Mouse (Mus musculus): ENCODE data around the gene Cacna2d1. TPM values are rescaled to one million over a fixed set of nuclear protein-coding genes. Genes with fewer than 3 reads are reported as not detected.

Gene Cacna2d1
- polyA plus RNA-seq, 1 experiment from 2014 or later: 22.9 TPM

DNA sequence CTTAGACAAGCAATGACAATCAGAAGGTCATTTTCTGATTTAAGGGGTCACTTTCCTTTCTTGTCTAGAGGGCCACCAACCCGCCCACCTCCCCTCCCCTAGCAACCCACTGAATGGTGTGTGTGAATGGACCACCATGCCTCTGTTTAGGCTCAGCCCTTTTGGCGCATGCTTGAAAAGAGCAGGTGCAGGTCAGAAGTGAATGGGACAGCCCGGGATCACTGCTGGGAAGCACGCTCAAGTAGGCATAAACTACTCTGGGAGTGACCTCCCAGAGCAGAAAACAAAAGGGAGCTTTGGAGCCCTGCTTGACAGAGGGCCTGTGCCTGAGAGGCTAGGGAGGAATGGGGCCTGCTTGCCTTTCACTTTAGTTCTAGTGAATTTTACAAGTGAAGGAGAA, 51.4 kb downstream of the Cacna2d1 start:
- no peaks in the 10 kb centered on the region for H3K36me3 ChIP-seq
- H3K4me3 ChIP-seq: no peak overlapping the region
- no peaks in the 10 kb centered on the region for H3K9me3 ChIP-seq
- ATAC-seq (ENCODE audit: low FRiP score, low read depth): no peak
- H3K4me2 ChIP-seq (replicated peaks): no peak overlapping the region
- H3K27ac ChIP-seq: no peak overlapping the region
- H3K9ac ChIP-seq: no peak overlapping the region
- 47% methylated on average over 4 of the region's 4 CpGs for WGBS
- peaks cover 13% of the 10 kb centered on the region for H3K4me1 ChIP-seq
- H3K27me3 ChIP-seq: no peaks in the 10 kb centered on the region

DNA sequence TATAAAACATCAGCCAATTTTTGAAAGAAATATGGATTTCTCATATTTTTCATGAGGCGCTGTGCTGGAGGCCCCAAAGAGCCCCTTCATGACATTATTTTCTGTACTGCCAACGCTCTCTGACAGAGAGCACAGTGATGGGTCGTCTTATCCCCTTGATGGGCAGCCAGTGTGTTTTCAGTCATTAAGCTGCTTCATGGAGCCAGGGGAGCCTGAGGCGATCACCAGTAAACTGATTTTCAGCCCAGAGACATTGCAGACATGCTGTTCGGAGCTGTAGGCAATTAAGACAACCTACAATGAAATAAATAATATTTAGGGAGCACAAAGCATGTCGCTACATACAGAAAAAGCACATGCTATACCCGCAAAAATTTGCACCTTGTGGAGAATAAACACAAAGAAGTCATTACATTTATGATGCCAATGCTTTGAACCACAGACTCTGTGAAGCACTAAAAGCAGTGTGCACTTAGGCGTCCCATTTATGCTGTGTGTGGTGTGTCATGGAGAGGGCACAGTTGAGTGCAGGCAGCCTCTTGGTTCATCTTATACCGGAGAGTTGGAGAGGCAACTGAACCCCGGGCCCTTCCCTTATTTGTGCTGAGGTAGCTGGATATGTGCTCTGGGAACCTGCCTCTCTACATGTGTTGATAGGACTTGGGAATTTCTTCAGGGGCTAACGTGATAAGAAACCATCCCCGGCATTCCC, 57.1 kb downstream of the Cacna2d1 start:
- no peak overlapping the region for H3K27ac ChIP-seq
- H3K36me3 ChIP-seq: no peaks in the 10 kb centered on the region
- no peak for ATAC-seq (ENCODE audit: low FRiP score, low read depth)
- no peaks in the 10 kb centered on the region for H3K4me1 ChIP-seq
- no peak overlapping the region for H3K9ac ChIP-seq
- WGBS: 64% methylated on average over 12 of the region's 12 CpGs
- no peaks in the 10 kb centered on the region for H3K9me3 ChIP-seq
- no peak overlapping the region for H3K4me2 ChIP-seq (replicated peaks)
- no peaks in the 10 kb centered on the region for H3K27me3 ChIP-seq
- H3K4me3 ChIP-seq: no peak overlapping the region

DNA sequence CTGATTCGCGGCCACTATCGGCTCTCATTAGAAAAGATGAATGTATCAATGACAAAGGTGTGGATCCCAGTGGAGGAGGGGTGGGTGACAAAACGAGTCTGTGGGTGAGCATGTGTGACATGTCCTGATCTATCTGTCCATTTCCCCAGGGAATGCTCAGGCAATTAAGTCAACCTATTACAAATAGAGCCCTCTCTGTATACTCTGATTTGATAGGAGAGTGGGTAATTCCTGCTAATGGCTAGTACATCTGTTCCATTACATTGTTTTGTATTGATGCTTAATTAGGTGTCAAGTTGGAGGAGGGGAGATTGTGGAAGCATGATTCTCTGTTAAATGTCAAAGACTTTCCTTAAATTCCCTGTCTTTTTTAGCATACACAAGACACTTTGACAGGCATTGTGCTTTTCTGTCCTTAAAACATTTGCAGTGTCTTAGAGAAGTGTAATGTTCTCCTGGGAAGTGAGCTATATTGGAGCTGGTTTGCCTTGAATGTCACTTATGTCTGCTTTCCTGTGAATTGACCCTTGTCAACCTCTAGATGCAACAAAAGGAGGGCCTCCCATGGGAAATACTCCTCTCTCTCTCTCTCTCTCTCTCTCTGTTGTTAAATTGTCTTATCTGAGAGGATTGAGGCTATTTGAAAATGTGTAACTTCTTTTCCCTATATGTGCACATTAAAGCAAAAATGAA, 58.9 kb downstream of the Cacna2d1 start:
- Histone ChIP-seq H3K27ac (no peak overlapping the region), H3K9ac (no peak overlapping the region), H3K4me1 (no peaks in the 10 kb centered on the region), H3K27me3 (no peaks in the 10 kb centered on the region), H3K4me2 (replicated peaks) (no peak overlapping the region), H3K36me3 (no peaks in the 10 kb centered on the region), H3K4me3 (no peak overlapping the region), H3K9me3 (no peaks in the 10 kb centered on the region)
- ATAC-seq (ENCODE audit: low FRiP score, low read depth): no peak
- 69% methylated on average over 4 of the region's 4 CpGs for WGBS

DNA sequence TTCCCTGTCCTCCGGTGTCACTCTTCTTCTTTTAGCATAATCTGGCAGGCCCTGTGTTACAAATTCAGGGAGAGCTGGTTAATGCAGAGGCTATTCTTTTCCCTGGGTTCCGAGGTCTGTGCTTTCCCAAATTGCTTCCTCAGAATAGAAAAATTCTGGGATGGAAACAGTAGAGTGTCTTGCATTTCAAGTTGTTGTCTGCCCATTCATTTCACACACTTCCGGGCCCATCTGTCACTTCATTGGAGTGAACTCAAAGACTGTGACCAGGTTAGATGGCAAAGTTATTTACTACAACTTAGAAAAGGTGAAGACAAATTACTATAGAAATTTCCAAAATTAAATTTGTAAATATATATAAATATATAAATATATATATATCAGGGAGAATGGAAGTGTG, 62.7 kb downstream of the Cacna2d1 start:
- WGBS: 87% methylated on average over 3 of the region's 3 CpGs
- Histone ChIP-seq H3K27ac (no peak overlapping the region), H3K36me3 (no peaks in the 10 kb centered on the region), H3K4me2 (replicated peaks) (no peak overlapping the region), H3K4me3 (no peak overlapping the region), H3K4me1 (peaks cover under 1% of the 10 kb centered on the region; the same call in 1 of the 2 replicates), H3K27me3 (no peaks in the 10 kb centered on the region), H3K9me3 (no peaks in the 10 kb centered on the region), H3K9ac (no peak overlapping the region)
- ATAC-seq (ENCODE audit: low FRiP score, low read depth): no peak

- 90% methylated on average over 1 of the region's 1 CpGs for WGBS
- Histone ChIP-seq H3K4me1 (peaks cover 6% of the 10 kb centered on the region), H3K4me3 (no peak overlapping the region), H3K27me3 (no peaks in the 10 kb centered on the region), H3K27ac (no peak overlapping the region), H3K36me3 (no peaks in the 10 kb centered on the region), H3K9ac (no peak overlapping the region), H3K4me2 (replicated peaks) (no peak overlapping the region), H3K9me3 (no peaks in the 10 kb centered on the region)
- ATAC-seq (ENCODE audit: low FRiP score, low read depth): no peak
These were observed 63.3 kb downstream of the Cacna2d1 start for GRCm38 (mm10) chr5:15997769-15998168.

- H3K36me3 ChIP-seq: no peaks in the 10 kb centered on the region
- H3K27me3 ChIP-seq: no peaks in the 10 kb centered on the region
- 91% methylated on average over 2 of the region's 2 CpGs for WGBS
- ATAC-seq (ENCODE audit: low FRiP score, low read depth): no peak
- no peak overlapping the region for H3K9ac ChIP-seq
- H3K27ac ChIP-seq: no peak overlapping the region
- H3K4me3 ChIP-seq: no peak overlapping the region
- no peak overlapping the region for H3K4me2 ChIP-seq (replicated peaks)
- no peaks in the 10 kb centered on the region for H3K9me3 ChIP-seq
- peaks cover 13% of the 10 kb centered on the region for H3K4me1 ChIP-seq
These were observed 66.4 kb downstream of the Cacna2d1 start for GRCm38 (mm10) chr5:16000917-16001316.

GRCm38 (mm10) chr5:16002431-16003063, 68.1 kb downstream of the Cacna2d1 start:
- Histone ChIP-seq H3K9me3 (no peaks in the 10 kb centered on the region), H3K36me3 (no peaks in the 10 kb centered on the region), H3K4me2 (replicated peaks) (no peak overlapping the region), H3K9ac (no peak overlapping the region), H3K27me3 (no peaks in the 10 kb centered on the region), H3K4me3 (no peak overlapping the region), H3K4me1 (peaks cover 13% of the 10 kb centered on the region), H3K27ac (no peak overlapping the region)
- WGBS: 23% methylated on average over 9 of the region's 9 CpGs
- ATAC-seq (ENCODE audit: low FRiP score, low read depth): no peak

GRCm38 (mm10) chr5:16004305-16004704, 69.8 kb downstream of the Cacna2d1 start:
- H3K4me2 ChIP-seq (replicated peaks): no peak overlapping the region
- H3K9ac ChIP-seq: no peak overlapping the region
- ATAC-seq (ENCODE audit: low FRiP score, low read depth): no peak
- H3K36me3 ChIP-seq: no peaks in the 10 kb centered on the region
- H3K9me3 ChIP-seq: no peaks in the 10 kb centered on the region
- 63% methylated on average over 5 of the region's 6 CpGs for WGBS
- no peak overlapping the region for H3K4me3 ChIP-seq
- peaks cover 13% of the 10 kb centered on the region for H3K4me1 ChIP-seq
- H3K27me3 ChIP-seq: no peaks in the 10 kb centered on the region
- no peak overlapping the region for H3K27ac ChIP-seq

DNA sequence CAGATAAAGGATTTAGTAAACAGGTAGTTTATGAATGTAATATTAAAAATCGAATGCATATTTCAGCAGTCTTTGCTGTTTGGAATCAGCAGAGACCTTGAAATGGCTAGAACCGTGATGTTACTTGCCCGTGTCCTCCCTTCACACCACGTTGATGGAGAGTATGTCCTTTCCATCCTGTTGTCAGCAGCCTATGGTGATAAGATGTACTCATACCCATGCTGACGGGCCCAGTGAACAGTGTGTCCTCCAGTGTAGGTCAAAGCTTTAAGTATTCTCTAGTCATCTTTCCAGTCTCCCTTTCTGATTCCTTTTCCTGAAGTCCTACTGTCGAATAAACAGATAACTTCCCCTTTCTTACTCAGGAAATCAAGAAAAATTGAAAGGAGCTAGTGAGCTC, 72.5 kb downstream of the Cacna2d1 start:
- no peak overlapping the region for H3K4me2 ChIP-seq (replicated peaks)
- no peaks in the 10 kb centered on the region for H3K9me3 ChIP-seq
- no peaks in the 10 kb centered on the region for H3K36me3 ChIP-seq
- WGBS: 88% methylated on average over 6 of the region's 6 CpGs
- no peak overlapping the region for H3K4me3 ChIP-seq
- H3K4me1 ChIP-seq: peaks cover 13% of the 10 kb centered on the region
- H3K27ac ChIP-seq: no peak overlapping the region
- no peaks in the 10 kb centered on the region for H3K27me3 ChIP-seq
- ATAC-seq (ENCODE audit: low FRiP score, low read depth): no peak
- H3K9ac ChIP-seq: no peak overlapping the region

GRCm38 (mm10) chr5:16013649-16014048, 79.2 kb downstream of the Cacna2d1 start:
- ATAC-seq (ENCODE audit: low FRiP score, low read depth): no peak
- Histone ChIP-seq H3K4me3 (no peak overlapping the region), H3K27ac (no peak overlapping the region), H3K36me3 (no peaks in the 10 kb centered on the region), H3K9ac (no peak overlapping the region), H3K4me2 (replicated peaks) (no peak overlapping the region), H3K4me1 (peaks cover 8% of the 10 kb centered on the region), H3K27me3 (no peaks in the 10 kb centered on the region), H3K9me3 (no peaks in the 10 kb centered on the region)
- WGBS: 36% methylated on average over 2 of the region's 2 CpGs

- no peak for ATAC-seq (ENCODE audit: low FRiP score, low read depth)
These were observed 79.9 kb downstream of the Cacna2d1 start for GRCm38 (mm10) chr5:16014392-16014791.

DNA sequence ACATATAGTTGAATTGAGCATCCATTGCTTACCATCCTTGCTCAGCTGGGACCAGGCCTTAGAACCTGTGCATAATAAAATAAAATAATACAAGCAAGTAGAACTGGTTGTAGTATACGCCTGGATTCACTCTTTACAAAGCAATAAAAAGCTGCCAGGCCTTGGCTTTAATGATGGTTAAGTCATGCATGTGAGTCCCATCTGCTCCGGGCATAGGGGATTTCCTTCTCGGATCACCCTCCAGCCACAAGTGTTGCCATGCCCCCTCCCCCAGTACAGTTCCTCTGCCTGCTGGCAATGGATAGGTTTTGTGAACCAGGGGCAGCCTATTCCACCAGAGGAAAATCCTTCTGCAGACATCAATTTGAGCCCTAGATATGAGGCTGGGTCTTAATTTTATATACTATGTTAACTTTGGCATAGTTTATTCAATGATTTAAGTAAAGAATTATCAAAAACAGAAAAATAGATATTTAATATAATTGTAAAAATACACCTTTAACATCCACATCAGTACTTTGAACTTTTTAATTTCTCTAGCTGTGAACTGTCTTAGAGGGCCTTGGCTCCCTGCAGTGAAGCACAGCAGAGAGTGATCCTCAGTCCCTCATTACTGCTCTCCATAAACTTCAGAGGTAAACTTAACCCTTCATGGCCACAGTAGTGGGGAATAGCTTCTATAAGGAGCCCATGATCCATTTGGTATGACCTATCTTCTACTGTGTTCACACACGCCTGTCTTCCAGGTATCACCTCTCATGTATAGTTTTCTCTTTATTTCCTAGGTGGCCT, 90.3 kb downstream of the Cacna2d1 start:
- H3K27ac ChIP-seq: no peak overlapping the region
- no peaks in the 10 kb centered on the region for H3K36me3 ChIP-seq
- H3K4me1 ChIP-seq: peaks cover 15% of the 10 kb centered on the region
- no peak overlapping the region for H3K4me2 ChIP-seq (replicated peaks)
- ATAC-seq (ENCODE audit: low FRiP score, low read depth): peak; percentile 64; the same call in 1 of the 2 replicates
- H3K9me3 ChIP-seq: no peaks in the 10 kb centered on the region; the same call in 1 of the 2 replicates
- no peak overlapping the region for H3K9ac ChIP-seq
- WGBS: 19% methylated on average over 4 of the region's 4 CpGs
- no peak overlapping the region for H3K4me3 ChIP-seq
- H3K27me3 ChIP-seq: no peaks in the 10 kb centered on the region

More at GRCm38 (mm10) chr5:16014392-16014791, 79.9 kb downstream of the Cacna2d1 start:
- no peak overlapping the region for H3K9ac ChIP-seq
- WGBS: 47% methylated on average over 2 of the region's 2 CpGs
- H3K27ac ChIP-seq: no peak overlapping the region
- no peaks in the 10 kb centered on the region for H3K27me3 ChIP-seq
- H3K4me3 ChIP-seq: no peak overlapping the region
- no peaks in the 10 kb centered on the region for H3K9me3 ChIP-seq
- no peak overlapping the region for H3K4me2 ChIP-seq (replicated peaks)
- peaks cover 8% of the 10 kb centered on the region for H3K4me1 ChIP-seq
- no peaks in the 10 kb centered on the region for H3K36me3 ChIP-seq
